In genomic region chr10:94808275-94808674, GRCm38 (mm10) we compare ENCODE assay signal across 25 mouse cellular contexts.
DNase-seq lines count a peak whose midpoint lies in the region; ATAC-seq and TF ChIP-seq lines count a peak whose summit lies in the region.
"Had no signal": no experiment of that assay in that cellular context is flagged by ENCODE, and none has a peak within 500 bp of the region (broad histone marks: within the 10 kb centered on the region; RNA-seq: fewer than 3 reads in every experiment).

No protein-coding gene starts in this region.

- no peak overlapping the region for H3K27ac ChIP-seq in liver, embryonic 12.5 days
- no peak overlapping the region for H3K27ac ChIP-seq in embryonic facial prominence, embryonic 10.5 days (replicated peaks)
- H3K27ac ChIP-seq in cerebellum, adult 2 months (ENCODE audit: insufficient read depth, low read length) = no peak overlapping the region
- H3K27ac ChIP-seq: embryonic facial prominence, embryonic 13.5 days; forebrain, embryonic 13.5 days; heart, embryonic 13.5 days; kidney, embryonic 15.5 days; midbrain, embryonic 13.5 days had no signal

- DNase-seq in liver (no peak), MEL-GATA-1-ER (ENCODE audit: extremely low read depth, low read depth) (peak; percentile 70)
- peak; percentile 5 for DNase-seq in embryonic facial prominence, embryonic 10.5 days (ENCODE audit: low spot score)
- no peak for DNase-seq in left cerebral cortex, adult 9 months (ENCODE audit: low spot score in 2 of 2)
- DNase-seq in cerebellum, adult 2 months = no peak
- DNase-seq: adrenal gland, postnatal 36 days; cerebellum, adult 11 months; cerebellum, postnatal 14 days; gastrocnemius, postnatal 10 days; heart, postnatal 14 days; kidney, adult 11 months; kidney, postnatal 4 days; layer of hippocampus, adult 9-11 months; lung, adult 18-20 months; lung, postnatal 10 days; right cerebral cortex, postnatal 14 days had no signal

- H3K4me3 ChIP-seq in liver, embryonic 12.5 days = no peak overlapping the region
- no peak overlapping the region for H3K4me3 ChIP-seq in embryonic facial prominence, embryonic 10.5 days
- H3K4me3 ChIP-seq in cerebellum, adult 2 months (replicated peaks; ENCODE audit: insufficient read depth, low read depth, low read length) = no peak overlapping the region
- H3K4me3 ChIP-seq: embryonic facial prominence, embryonic 13.5 days; erythroblast, embryonic 14.5 days; forebrain, embryonic 13.5 days; heart, embryonic 13.5 days; kidney, embryonic 15.5 days; midbrain, embryonic 13.5 days had no signal

- no peak for TF ChIP-seq POLR2A in cerebellum, adult 2 months (IDR thresholded peaks at IDR 0.05; ENCODE audit: borderline replicate concordance, insufficient read depth, low read length)

- H3K4me2 ChIP-seq in liver, embryonic 12.5 days = no peak overlapping the region
- H3K4me2 ChIP-seq: embryonic facial prominence, embryonic 13.5 days; forebrain, embryonic 13.5 days; heart, embryonic 13.5 days; kidney, embryonic 15.5 days; midbrain, embryonic 13.5 days had no signal

- no peaks in the 10 kb centered on the region for H3K27me3 ChIP-seq in liver, embryonic 12.5 days (replicated peaks)
- no peaks in the 10 kb centered on the region for H3K27me3 ChIP-seq in embryonic facial prominence, embryonic 10.5 days (replicated peaks; ENCODE audit: low read depth, poor library complexity, severe bottlenecking)
- no peaks in the 10 kb centered on the region for H3K27me3 ChIP-seq in cerebellum, adult 2 months (ENCODE audit: control insufficient read depth, insufficient read depth, low read length)
- H3K27me3 ChIP-seq: forebrain, embryonic 13.5 days; heart, embryonic 13.5 days; kidney, embryonic 15.5 days; midbrain, embryonic 13.5 days; Patski had no signal

- WGBS in liver, embryonic 12.5 days (ENCODE audit: insufficient replicate concordance) = 43% methylated on average over 6 of the region's 6 CpGs
- 86% methylated on average over 6 of the region's 6 CpGs for WGBS in embryonic facial prominence, embryonic 10.5 days
- WGBS in cerebellum, adult 2 months = 95% methylated on average over 6 of the region's 6 CpGs

- H3K4me1 ChIP-seq in liver, embryonic 12.5 days = peaks cover 34% of the 10 kb centered on the region
- peaks cover 31% of the 10 kb centered on the region for H3K4me1 ChIP-seq in embryonic facial prominence, embryonic 10.5 days
- H3K4me1 ChIP-seq in cerebellum, adult 2 months (ENCODE audit: control insufficient read depth, insufficient read depth, low read length) = no peaks in the 10 kb centered on the region

- no peak for TF ChIP-seq CTCF in cerebellum, adult 2 months (IDR thresholded peaks at IDR 0.05; ENCODE audit: borderline replicate concordance, insufficient read depth, low read depth, low read length)

- H3K36me3 ChIP-seq in liver, embryonic 12.5 days = no peaks in the 10 kb centered on the region
- no peaks in the 10 kb centered on the region for H3K36me3 ChIP-seq in embryonic facial prominence, embryonic 10.5 days (replicated peaks)
- H3K36me3 ChIP-seq: embryonic facial prominence, embryonic 13.5 days; heart, embryonic 13.5 days; kidney, embryonic 15.5 days had no signal

- no peaks in the 10 kb centered on the region for H3K9me3 ChIP-seq in liver, embryonic 12.5 days (replicated peaks)
- no peaks in the 10 kb centered on the region for H3K9me3 ChIP-seq in embryonic facial prominence, embryonic 10.5 days
- H3K9me3 ChIP-seq: embryonic facial prominence, embryonic 13.5 days; forebrain, embryonic 13.5 days; heart, embryonic 13.5 days; kidney, embryonic 15.5 days; midbrain, embryonic 13.5 days had no signal

- no peak overlapping the region for H3K9ac ChIP-seq in liver, embryonic 12.5 days
- H3K9ac ChIP-seq: embryonic facial prominence, embryonic 13.5 days; forebrain, embryonic 13.5 days; heart, embryonic 13.5 days; kidney, embryonic 15.5 days; midbrain, embryonic 13.5 days had no signal

- ATAC-seq in liver, embryonic 12.5 days = peak; percentile 46
- peak; percentile 77 for ATAC-seq in megakaryocyte-erythroid progenitor cell, adult 5-6 weeks (replicated peaks; ENCODE audit: low FRiP score, low TSS enrichment, poor library complexity, severe bottlenecking)
- ATAC-seq: forebrain, embryonic 13.5 days; midbrain, embryonic 13.5 days; Patski had no signal

Comparison
In these comparisons a context has a peak if more than half of its experiments do, and no peak if none do; other contexts are left out.
1. DNase-seq: peak in MEL-GATA-1-ER (single experiment) and embryonic facial prominence, embryonic 10.5 days (single experiment); none in liver (single experiment), left cerebral cortex, adult 9 months (0 of 2) and cerebellum, adult 2 months (0 of 2).